Mouse (Mus musculus) C2C12 (cell line): Measurements from ENCODE around the gene Man2a2.

Experiments
- CTCF ChIP-seq: IDR thresholded peaks from one replicate; pipeline ENCODE4 v1.5.1; 2011; ENCODE audit not compliant: control insufficient read depth, insufficient read depth, insufficient read length
- MAX ChIP-seq: IDR thresholded peaks from one replicate; pipeline ENCODE4 v1.6.1; 2011; ENCODE audit warnings: mild to moderate bottlenecking, control low read depth
- MYOG ChIP-seq: IDR thresholded peaks from one replicate; pipeline ENCODE4 v1.6.1; 2011; ENCODE audit not compliant: control insufficient read depth, insufficient read length; ENCODE audit errors: extremely low read depth
- USF1 ChIP-seq: IDR thresholded peaks from one replicate; pipeline ENCODE4 v1.6.1; 2011; ENCODE audit warnings: low read depth, mild to moderate bottlenecking, control low read depth, moderate library complexity

GRCm38 (mm10) chr7:80412781-80413180 lies 41.6 kb upstream of the Man2a2 start:
- no peak for TF ChIP-seq MAX
- no peak for TF ChIP-seq USF1
- no peak for TF ChIP-seq CTCF
- TF ChIP-seq MYOG = no peak
